Mouse (Mus musculus) adrenal gland, adult 18-20 months (tissue): Measurements from ENCODE around the gene Gm8159. TPM values are rescaled to one million over a fixed set of nuclear protein-coding genes. Genes with fewer than 3 reads are reported as not detected.
"Not testable (repeated sequence)": the region's sequence is repeated elsewhere in the genome, so short reads cannot be mapped to it uniquely, and the experiment has no call there.

Experiments used
- DNase-seq, 2 experiments: peaks; one replicate each; pipeline ENCODE4 v3.0.0; 2021 to 2022; ENCODE audit warnings: low spot score in 2 of 2
- long read RNA-seq, 2 experiments: library from polyadenylated mRNA; stranded (forward); transcript quantifications; one replicate each; pipeline ENCODE4 v2.0.0; 2021
- total RNA-seq, 2 experiments: library from RNA; stranded (reverse); gene quantifications; 1 replicate in 1 of 2; 2 replicates in 1 of 2; pipeline ENCODE4 v1.2.3; 2021

Gene Gm8159
- not detected for total RNA-seq
- long read RNA-seq, experiment 1, result 0 reads
- long read RNA-seq, experiment 2, result 0 reads

- DNase-seq, result not testable (repeated sequence)
These were observed at the start of gene Gm8159 for GRCm38 (mm10) chr14:4632052-4632451. Gene Gm8159 (plus strand): TSS chr14:4632352.

- peak in 1 of 2 experiments; percentile 8 for DNase-seq
These were observed 17.2 kb downstream of the Gm8159 start for GRCm38 (mm10) chr14:4649309-4649708.

GRCm38 (mm10) chr14:4650324-4650723, 18.2 kb downstream of the Gm8159 start:
- DNase-seq, result peak in 1 of 2 experiments; percentile 20

- DNase-seq, result not testable (repeated sequence)
These were observed 31.7 kb downstream of the Gm8159 start, which contains the start of gene Gm3239 for GRCm38 (mm10) chr14:4663892-4664291. Gene Gm3239 (plus strand): TSS chr14:4664192.

Other genes starting within 250 kb of the Gm8159 start
- gene Gm3159, start 234.8 kb upstream of the Gm8159 start, total RNA-seq, result not detected
- gene Gm3164, start 216.9 kb upstream of the Gm8159 start, total RNA-seq, result not detected
- not detected for gene Gm3173, start 201.4 kb upstream of the Gm8159 start, total RNA-seq
- gene Gm3182, start 150.6 kb upstream of the Gm8159 start, total RNA-seq, result not detected
- not detected for gene Gm3047, start 76.9 kb upstream of the Gm8159 start, total RNA-seq
- not detected for gene Gm3239, start 31.8 kb downstream of the Gm8159 start, total RNA-seq
- not detected for gene Gm7876, start 76.9 kb downstream of the Gm8159 start, total RNA-seq
- gene Gm3252, start 94.4 kb downstream of the Gm8159 start, total RNA-seq, result not detected
- gene Gm9602, start 144.0 kb downstream of the Gm8159 start, total RNA-seq, result not detected
- gene Gm3269, start 205.8 kb downstream of the Gm8159 start, total RNA-seq, result not detected
- not detected for gene Gm3264, start 223.2 kb downstream of the Gm8159 start, total RNA-seq